Mouse (Mus musculus) CH12.LX (cell line): ENCODE measurements around the gene Srrm4. TPM values are rescaled to one million over a fixed set of nuclear protein-coding genes. Genes with fewer than 3 reads are reported as not detected.

Experiments
- DNase-seq: peaks from one replicate; pipeline ENCODE4 v3.0.0-alpha.2; 2013; ENCODE audit errors: extremely low read depth
- H3K27ac ChIP-seq: 2 replicates; pipeline ENCODE4 v1.5.1; 2012; ENCODE audit warnings: low read depth, mild to moderate bottlenecking, control low read depth, moderate library complexity; ENCODE audit not compliant: insufficient read depth
- H3K27me3 ChIP-seq: replicated peaks from 2 replicates; pipeline ENCODE3; 2012; ENCODE audit warnings: inconsistent platforms
- H3K36me3 ChIP-seq, 2 experiments: replicated peaks in 1 of 2; 2 replicates each; pipeline versions ENCODE3 to v1.6.1; 2012; ENCODE audit warnings: inconsistent platforms in 1 of 2, low read length in 1 of 2, mild to moderate bottlenecking in 1 of 2, mixed read lengths in 1 of 2, moderate library complexity in 1 of 2; ENCODE audit not compliant: control insufficient read depth in 1 of 2, insufficient read depth in 1 of 2
- H3K4me1 ChIP-seq, 2 experiments: 2 replicates each; pipeline ENCODE4 v1.6.1; 2012; ENCODE audit warnings: inconsistent platforms in 1 of 2, moderate library complexity in 1 of 2; ENCODE audit not compliant: insufficient read depth in 2 of 2, control insufficient read depth in 1 of 2
- H3K4me2 ChIP-seq: 2 replicates; pipeline ENCODE4 v1.6.1; 2012; ENCODE audit warnings: low read depth, mild to moderate bottlenecking, control low read depth; ENCODE audit not compliant: poor library complexity, insufficient read depth, severe bottlenecking
- H3K4me3 ChIP-seq, 3 experiments: fragments of 150-350 bp in 1 of 3; sonication (generic) in 1 of 3; replicated peaks in 1 of 3; 2 replicates each; pipeline versions ENCODE3 to v1.5.1; 2011 to 2012; ENCODE audit warnings: low read depth in 2 of 3, low read length in 2 of 3, mild to moderate bottlenecking in 2 of 3, moderate library complexity in 2 of 3, control low read depth in 1 of 3, improper control_type of control experiment in 1 of 3, inconsistent platforms in 1 of 3, mixed read lengths in 1 of 3; ENCODE audit not compliant: poor library complexity in 1 of 3
- H3K79me2 ChIP-seq: replicated peaks from 2 replicates; pipeline ENCODE4 v1.6.1; 2012; ENCODE audit warnings: mild to moderate bottlenecking, moderate library complexity; ENCODE audit not compliant: control insufficient read depth, poor library complexity, insufficient read depth, severe bottlenecking; ENCODE audit errors: extremely low read depth
- H3K9ac ChIP-seq: 2 replicates; pipeline ENCODE4 v1.6.1; 2012; ENCODE audit warnings: low read depth, mild to moderate bottlenecking, control low read depth, moderate library complexity; ENCODE audit not compliant: insufficient read depth
- H3K9me3 ChIP-seq: replicated peaks from 2 replicates; pipeline ENCODE3; 2012; ENCODE audit warnings: low read length, inconsistent platforms, mixed read lengths
- BHLHE40 ChIP-seq: IDR thresholded peaks from 2 replicates; pipeline ENCODE4 v1.6.1; 2011; ENCODE audit warnings: mild to moderate bottlenecking, low read depth, low read length, improper control_type of control experiment
- CTCF ChIP-seq, 2 experiments: IDR thresholded peaks in 1 of 2; conservative IDR thresholded peaks in 1 of 2; 2 replicates each; pipeline ENCODE4 v1.5.1; 2011 to 2012; ENCODE audit warnings: low read depth in 2 of 2, low read length in 2 of 2, improper control_type of control experiment in 1 of 2, inconsistent platforms in 1 of 2, mild to moderate bottlenecking in 1 of 2, moderate library complexity in 1 of 2
- IRF4 ChIP-seq: IDR thresholded peaks from 2 replicates; pipeline ENCODE4 v1.6.1; 2014; ENCODE audit warnings: low read depth, mild to moderate bottlenecking, inconsistent platforms, low read length, improper control_type of control experiment
- MAFK ChIP-seq: IDR thresholded peaks from 2 replicates; pipeline ENCODE4 v1.6.1; 2011; ENCODE audit warnings: low read length, improper control_type of control experiment; ENCODE audit not compliant: insufficient replicate concordance
- MXI1 ChIP-seq: IDR thresholded peaks from 2 replicates; pipeline ENCODE4 v1.6.1; 2011; ENCODE audit warnings: mild to moderate bottlenecking, low read depth, low read length, improper control_type of control experiment
- MYC ChIP-seq: IDR thresholded peaks from 2 replicates; pipeline ENCODE4 v1.6.1; 2011; ENCODE audit warnings: low read depth, mild to moderate bottlenecking, improper control_type of control experiment, low read length
- PAX5 ChIP-seq: IDR thresholded peaks from 2 replicates; pipeline ENCODE4 v1.6.1; 2012; ENCODE audit warnings: low read length, inconsistent platforms, mixed read lengths
- POLR2A ChIP-seq: IDR thresholded peaks from 2 replicates; pipeline ENCODE4 v1.6.1; 2011; ENCODE audit warnings: low read depth, mild to moderate bottlenecking, improper control_type of control experiment, low read length
- RCOR1 ChIP-seq: conservative IDR thresholded peaks from 2 replicates; pipeline ENCODE4 v1.6.1; 2012; ENCODE audit warnings: low read depth, mild to moderate bottlenecking, inconsistent platforms, low read length, improper control_type of control experiment
- SMC3 ChIP-seq: IDR thresholded peaks from 2 replicates; pipeline ENCODE4 v1.6.1; 2011; ENCODE audit warnings: low read depth, low read length, improper control_type of control experiment
- USF2 ChIP-seq: conservative IDR thresholded peaks from 2 replicates; pipeline ENCODE4 v1.6.1; 2011; ENCODE audit warnings: low read depth, low read length, improper control_type of control experiment
- ZKSCAN1 ChIP-seq: IDR thresholded peaks from 2 replicates; pipeline ENCODE4 v1.6.1; 2012; ENCODE audit warnings: low read depth, inconsistent platforms, low read length, improper control_type of control experiment, borderline replicate concordance
- dilution Hi-C: fragments of 300-500 bp; cut with MboI; formaldehyde crosslinking; loops from 2 replicates; pipeline ENCODE4 v1.14.3; 2020; ENCODE audit warnings: low sequenced_read_pairs; ENCODE audit not compliant: extremely low pct_unique_long_range_greater_than_20kb, extremely low pct_ligation_motif_present
- in situ Hi-C: fragments of 300-500 bp; cut with MboI; formaldehyde crosslinking; loops from 3 replicates; pipeline ENCODE4 v1.14.3; 2019; ENCODE audit warnings: low sequenced_read_pairs, low pct_ligation_motif_present, low pct_unique_long_range_greater_than_20kb, mixed read lengths
- polyA plus RNA-seq: library from polyadenylated mRNA; unstranded; fragments of >175 nt; gene quantifications from 2 replicates; pipeline ENCODE4 v1.2.1, GENCODE M21; 2012; ENCODE audit warnings: low read depth; ENCODE audit not compliant: insufficient read length
- total RNA-seq, 2 experiments: library from RNA; depleted of rRNA; stranded (reverse); fragments of 300-350 nt in 1 of 2; fragments of >200 nt in 1 of 2; gene quantifications; 2 replicates each; pipeline ENCODE4 v1.2.3; 2012 to 2014

Gene Srrm4
- total and polyA plus RNA-seq, 3 experiments: not detected

DNA sequence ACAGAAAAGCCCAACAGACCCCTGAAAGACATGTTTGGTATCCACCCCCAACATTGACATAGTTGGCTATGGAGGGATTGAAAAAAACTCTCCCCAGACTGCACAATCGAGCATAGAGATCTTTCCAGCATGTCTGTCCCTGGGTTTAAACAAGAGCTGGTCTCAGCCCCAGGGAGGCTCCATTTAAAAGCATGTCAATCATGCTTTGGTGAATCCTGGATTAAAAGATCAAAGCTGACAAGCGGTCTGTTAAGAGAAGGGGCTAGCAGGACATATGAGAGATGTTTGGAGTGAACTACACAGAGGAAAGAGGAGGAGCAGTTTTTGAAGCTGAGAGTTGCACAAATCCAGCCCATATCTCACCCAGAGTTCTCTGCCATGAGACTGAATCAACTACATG is 38.5 kb downstream of the Srrm4 start:
- DNase-seq: no peak
- Histone ChIP-seq H3K27me3 (no peaks in the 10 kb centered on the region), H3K36me3 (no peaks in the 10 kb centered on the region), H3K4me3 (no peak overlapping the region), H3K9ac (no peak overlapping the region), H3K79me2 (no peaks in the 10 kb centered on the region), H3K27ac (no peak overlapping the region), H3K9me3 (peaks cover 85% of the 10 kb centered on the region), H3K4me1 (no peaks in the 10 kb centered on the region), H3K4me2 (no peak overlapping the region)
- TF ChIP-seq SMC3 (no peak), POLR2A (no peak)
- in situ Hi-C loops (no loop called here), dilution Hi-C loops (no loop called here)

DNA sequence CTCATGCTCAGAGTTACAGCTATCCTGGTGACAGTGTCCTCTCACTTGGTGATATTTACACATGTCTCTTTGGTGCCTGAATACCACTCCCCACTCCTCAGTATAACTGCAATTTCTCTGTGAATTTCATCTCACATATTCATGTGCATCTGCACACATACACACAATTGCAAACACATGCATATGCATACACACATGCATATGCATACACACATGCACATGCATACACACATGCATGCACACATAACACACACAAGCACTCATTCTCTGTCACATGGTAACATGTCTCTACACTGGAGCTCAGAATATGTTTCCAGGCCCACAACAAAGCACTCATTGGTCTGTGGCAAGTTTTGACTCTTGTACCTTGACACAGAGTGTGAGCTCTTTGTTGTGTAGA is 39.0 kb downstream of the Srrm4 start:
- dilution Hi-C loops: no loop called here
- H3K9me3 ChIP-seq: peaks cover 85% of the 10 kb centered on the region
- no peak for TF ChIP-seq BHLHE40
- no peak for TF ChIP-seq POLR2A
- TF ChIP-seq CTCF (conservative IDR thresholded peaks at IDR 0.05 in 1 of 2, IDR thresholded peaks at IDR 0.05 in 1 of 2; ENCODE audit: low read depth in 2 of 2, low read length in 2 of 2): no peak
- TF ChIP-seq SMC3: no peak
- TF ChIP-seq ZKSCAN1: no peak
- TF ChIP-seq RCOR1: no peak
- TF ChIP-seq MXI1: no peak
- TF ChIP-seq IRF4: no peak
- TF ChIP-seq MYC: no peak
- TF ChIP-seq MAFK: no peak
- TF ChIP-seq, all 38 proteins: peak for 0

GRCm38 (mm10) chr5:116545746-116546145 is 45.9 kb downstream of the Srrm4 start:
- Histone ChIP-seq H3K9ac (no peak overlapping the region), H3K27me3 (no peaks in the 10 kb centered on the region), H3K79me2 (no peaks in the 10 kb centered on the region), H3K4me1 (no peaks in the 10 kb centered on the region), H3K4me3 (no peak overlapping the region), H3K9me3 (peaks cover 69% of the 10 kb centered on the region), H3K4me2 (no peak overlapping the region), H3K27ac (no peak overlapping the region), H3K36me3 (no peaks in the 10 kb centered on the region)
- in situ Hi-C loops (no loop called here), dilution Hi-C loops (no loop called here)
- no peak for TF ChIP-seq PAX5
- no peak for TF ChIP-seq USF2
- no peak for DNase-seq

More for the DNA sequence above, 39.0 kb downstream of the Srrm4 start:
- in situ Hi-C loops: no loop called here
- no peaks in the 10 kb centered on the region for H3K4me1 ChIP-seq
- H3K79me2 ChIP-seq: no peaks in the 10 kb centered on the region
- no peak overlapping the region for H3K4me2 ChIP-seq
- no peaks in the 10 kb centered on the region for H3K36me3 ChIP-seq
- no peaks in the 10 kb centered on the region for H3K27me3 ChIP-seq
- no peak overlapping the region for H3K9ac ChIP-seq
- no peak overlapping the region for H3K27ac ChIP-seq
- no peak for DNase-seq
- no peak overlapping the region for H3K4me3 ChIP-seq
